Mouse (Mus musculus): Measurements from ENCODE around the gene Map7d1. TPM values are rescaled to one million over a fixed set of nuclear protein-coding genes. Genes with fewer than 3 reads are reported as not detected.

Gene Map7d1
- polyA plus RNA-seq, 1 experiment from 2014 or later: 73.9 TPM

DNA sequence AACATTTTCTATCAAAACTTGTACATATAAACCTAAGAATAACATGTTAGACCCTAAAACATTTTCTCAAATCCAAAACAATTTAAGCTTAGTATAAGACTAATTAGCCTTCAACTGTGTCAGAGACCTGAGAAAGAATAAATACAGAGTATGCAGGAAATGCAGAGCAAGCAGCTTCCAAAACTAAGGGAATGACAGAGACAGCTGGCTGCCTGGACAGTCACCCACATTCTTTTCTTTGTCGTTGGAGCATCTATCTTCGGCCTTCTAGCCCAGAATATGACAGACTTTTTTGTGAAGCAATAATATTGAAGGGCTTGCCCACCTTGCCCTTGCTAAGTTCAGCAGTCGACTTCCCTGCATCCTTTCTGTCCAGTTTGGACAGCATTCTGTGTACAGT lies 13.1 kb upstream of the Map7d1 start:
- Histone ChIP-seq H3K9me3 (replicated peaks) (no peaks in the 10 kb centered on the region), H3K4me2 (no peak overlapping the region), H3K27ac (ENCODE audit: poor library complexity, severe bottlenecking) (no peak overlapping the region), H3K4me3 (no peak overlapping the region), H3K36me3 (peaks cover 23% of the 10 kb centered on the region), H3K9ac (no peak overlapping the region), H3K4me1 (replicated peaks) (no peaks in the 10 kb centered on the region), H3K27me3 (replicated peaks) (no peaks in the 10 kb centered on the region)
- no peak for ATAC-seq (ENCODE audit: insufficient number of reproducible peaks, low FRiP score)
- 71% methylated on average over 3 of the region's 3 CpGs for WGBS

DNA sequence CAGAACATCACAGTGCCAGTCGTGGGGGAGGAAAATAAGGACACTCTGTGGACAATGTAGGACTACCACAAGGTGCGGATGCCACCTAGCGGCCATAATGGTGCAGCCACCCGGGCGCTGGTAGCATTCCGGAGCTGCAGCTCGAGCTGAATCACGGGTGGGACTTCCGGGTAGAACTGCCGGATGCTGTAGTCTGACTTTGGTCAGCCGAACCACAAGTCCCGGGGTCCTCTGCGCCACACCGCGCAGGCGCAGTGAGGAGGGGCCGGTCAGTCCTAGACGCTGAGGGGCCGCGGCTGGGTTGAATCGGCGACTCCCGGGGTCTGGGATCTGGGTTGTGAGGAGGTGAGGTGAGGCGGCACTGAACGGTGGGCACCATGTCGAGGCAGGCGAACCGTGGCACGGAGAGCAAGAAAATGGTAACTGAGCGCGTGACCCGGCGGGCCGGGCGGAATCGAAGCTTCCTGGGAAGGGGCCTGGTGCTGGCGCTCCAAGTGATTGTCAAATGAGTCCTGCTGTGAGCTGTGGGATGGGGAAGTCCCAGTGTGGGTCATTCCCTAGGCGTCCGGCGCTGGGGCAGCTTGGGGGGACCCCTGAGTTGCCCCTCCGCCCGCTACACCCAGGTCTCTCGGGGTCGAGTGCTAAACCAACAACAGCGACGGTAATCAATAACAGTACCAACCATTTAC lies 6.1 kb upstream of the Map7d1 start, which contains the start of gene Trappc3:
Gene Trappc3, plus strand, starts transcription at position 207 of the 689 bp plus-strand sequence.
- Histone ChIP-seq H3K4me1 (replicated peaks) (peaks cover 51% of the 10 kb centered on the region), H3K27me3 (replicated peaks) (no peaks in the 10 kb centered on the region), H3K9ac (peak within 1 kb of the TSS; percentile 81), H3K27ac (ENCODE audit: poor library complexity, severe bottlenecking) (peak within 1 kb of the TSS; percentile 93), H3K36me3 (no peaks in the 10 kb centered on the region), H3K4me2 (peak within 1 kb of the TSS; percentile 86), H3K9me3 (replicated peaks) (no peaks in the 10 kb centered on the region), H3K4me3 (peak within 1 kb of the TSS; percentile 72)
- WGBS: under 1% methylated on average over 46 of the region's 46 CpGs
- ATAC-seq (ENCODE audit: insufficient number of reproducible peaks, low FRiP score): peak; percentile 92

DNA sequence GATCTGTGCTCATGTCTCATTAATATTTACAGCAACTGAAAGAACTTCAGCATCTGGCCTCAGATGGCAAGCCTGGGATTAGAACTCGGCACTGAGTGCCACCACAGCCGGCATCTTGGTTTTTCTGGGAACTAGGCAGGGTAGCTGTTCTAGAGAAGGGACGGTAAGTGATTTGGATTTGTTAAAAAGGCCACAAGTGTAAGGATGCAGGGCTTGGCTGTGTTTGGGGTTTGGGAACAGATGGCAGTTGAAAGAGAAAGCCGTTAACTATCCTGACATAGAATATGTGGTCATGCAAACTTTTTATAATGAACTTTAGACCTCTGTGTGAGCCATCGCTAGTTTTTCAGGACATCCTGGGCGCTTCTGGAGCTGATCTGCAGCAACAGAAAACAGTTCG lies 5.5 kb upstream of the Map7d1 start:
- Histone ChIP-seq H3K27me3 (replicated peaks) (no peaks in the 10 kb centered on the region), H3K36me3 (no peaks in the 10 kb centered on the region), H3K9ac (peak overlapping the region; percentile 64), H3K9me3 (replicated peaks) (no peaks in the 10 kb centered on the region), H3K4me2 (peak overlapping the region; percentile 26), H3K4me1 (replicated peaks) (peaks cover 55% of the 10 kb centered on the region), H3K4me3 (no peak overlapping the region), H3K27ac (ENCODE audit: poor library complexity, severe bottlenecking) (peak overlapping the region; percentile 17; the same call in 1 of the 2 replicates)
- no peak for ATAC-seq (ENCODE audit: insufficient number of reproducible peaks, low FRiP score)
- WGBS: 49% methylated on average over 7 of the region's 7 CpGs

DNA sequence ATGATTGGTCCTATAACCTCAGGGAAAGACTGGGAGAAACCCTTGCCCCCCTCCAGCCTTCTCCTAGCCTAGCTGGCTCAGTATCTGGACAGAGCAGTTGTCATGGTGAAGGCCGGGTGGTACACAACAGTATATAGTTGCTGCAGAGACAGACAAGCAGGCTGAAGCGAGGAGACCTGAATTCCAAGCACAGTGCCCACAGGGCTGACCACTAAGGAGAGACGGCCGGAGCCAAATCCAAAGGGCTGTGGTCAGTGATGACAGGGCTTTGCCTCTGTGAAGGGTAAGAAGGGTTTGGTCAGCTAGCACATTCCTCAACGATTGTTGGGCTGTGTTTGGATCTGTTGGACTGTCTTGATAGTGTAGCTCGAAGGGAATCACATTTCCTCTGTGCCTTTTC lies 5.1 kb upstream of the Map7d1 start:
- no peak for ATAC-seq (ENCODE audit: insufficient number of reproducible peaks, low FRiP score)
- H3K4me2 ChIP-seq: peak overlapping the region; percentile 56
- WGBS: 47% methylated on average over 6 of the region's 6 CpGs
- peaks cover 55% of the 10 kb centered on the region for H3K4me1 ChIP-seq (replicated peaks)
- no peaks in the 10 kb centered on the region for H3K9me3 ChIP-seq (replicated peaks)
- H3K36me3 ChIP-seq: no peaks in the 10 kb centered on the region
- H3K27me3 ChIP-seq (replicated peaks): no peaks in the 10 kb centered on the region
- H3K4me3 ChIP-seq: no peak overlapping the region
- H3K27ac ChIP-seq (ENCODE audit: poor library complexity, severe bottlenecking): peak overlapping the region; percentile 93
- H3K9ac ChIP-seq: peak overlapping the region; percentile 64

DNA sequence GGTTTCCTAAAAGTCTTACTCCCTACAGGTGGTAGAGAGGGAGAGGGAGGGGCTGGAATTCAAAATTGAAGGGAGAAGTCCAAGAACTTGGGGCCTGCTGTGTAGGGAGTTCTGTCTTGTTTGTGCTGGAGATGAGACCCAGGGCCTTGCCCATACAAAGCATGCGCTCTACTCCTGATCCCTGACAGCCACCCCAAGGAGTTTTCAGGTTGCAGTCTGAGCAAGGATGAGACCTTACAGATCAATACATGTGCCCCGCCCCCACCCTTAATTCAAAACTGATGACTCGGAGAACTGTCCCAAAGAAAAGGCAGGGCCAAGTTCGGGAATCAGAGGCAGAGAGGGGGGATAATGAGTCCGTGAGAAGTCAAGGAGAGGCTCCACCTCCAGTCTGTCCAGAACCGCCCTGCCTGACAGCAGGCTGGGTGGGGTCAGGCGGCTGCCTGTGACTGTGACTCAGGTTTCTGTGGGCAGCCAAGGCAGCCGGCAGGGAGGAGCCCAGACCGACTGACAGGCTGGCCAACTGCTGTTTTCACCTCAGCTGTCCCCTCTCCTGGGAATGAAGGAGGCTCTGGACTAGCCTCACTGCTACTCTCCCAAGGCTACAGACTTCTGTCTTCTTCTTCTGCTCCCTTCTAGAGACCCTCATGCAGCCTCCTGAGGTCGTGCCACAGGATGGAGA lies 4.5 kb upstream of the Map7d1 start:
- WGBS: 2% methylated on average over 10 of the region's 10 CpGs
- no peaks in the 10 kb centered on the region for H3K9me3 ChIP-seq (replicated peaks)
- H3K27me3 ChIP-seq (replicated peaks): no peaks in the 10 kb centered on the region
- peak overlapping the region; percentile 56 for H3K4me2 ChIP-seq
- H3K27ac ChIP-seq (ENCODE audit: poor library complexity, severe bottlenecking): peak overlapping the region; percentile 93
- peak overlapping the region; percentile 64 for H3K9ac ChIP-seq
- H3K4me3 ChIP-seq: peak overlapping the region; percentile 18; the same call in 1 of the 2 replicates
- H3K4me1 ChIP-seq (replicated peaks): peaks cover 55% of the 10 kb centered on the region
- H3K36me3 ChIP-seq: no peaks in the 10 kb centered on the region
- peak; percentile 78 for ATAC-seq (ENCODE audit: insufficient number of reproducible peaks, low FRiP score)

DNA sequence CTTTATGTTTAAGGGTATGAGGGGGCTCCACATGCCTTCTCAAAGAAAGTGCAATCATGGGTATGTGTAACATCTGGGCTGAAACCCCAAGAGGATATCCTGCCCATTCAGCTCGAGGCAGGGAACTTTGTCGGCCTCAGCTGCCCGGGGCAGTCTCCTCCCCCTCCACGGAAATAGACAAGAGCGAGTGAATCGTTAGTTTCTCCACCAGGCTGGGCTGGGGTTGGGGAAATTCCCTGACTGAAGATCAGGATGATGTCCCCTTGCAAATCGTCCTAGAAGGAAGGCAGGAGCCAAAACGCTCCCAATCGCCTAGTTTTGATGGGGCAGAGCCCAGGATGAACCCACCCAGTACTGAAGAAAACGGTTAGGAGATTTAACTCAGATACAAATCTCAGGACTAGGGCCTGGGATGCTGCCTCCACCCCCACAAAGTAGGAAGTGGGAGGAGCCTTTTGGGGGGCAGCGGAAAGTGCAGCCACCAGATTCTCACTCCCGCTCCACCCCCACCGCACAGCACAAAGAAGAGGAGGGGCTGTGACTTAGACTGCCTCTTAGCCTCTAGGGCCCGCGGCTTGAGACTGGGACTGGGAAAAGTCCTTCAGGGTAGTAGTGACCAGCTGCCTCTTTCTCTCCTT lies 3.5 kb upstream of the Map7d1 start:
- Histone ChIP-seq H3K27ac (ENCODE audit: poor library complexity, severe bottlenecking) (peak overlapping the region; percentile 93), H3K27me3 (replicated peaks) (no peaks in the 10 kb centered on the region), H3K4me2 (peak overlapping the region; percentile 60), H3K9me3 (replicated peaks) (no peaks in the 10 kb centered on the region), H3K36me3 (no peaks in the 10 kb centered on the region), H3K9ac (peak overlapping the region; percentile 40; the same call in 1 of the 2 replicates), H3K4me1 (replicated peaks) (peaks cover 58% of the 10 kb centered on the region), H3K4me3 (peak overlapping the region; percentile 19; the same call in 1 of the 2 replicates)
- WGBS: 0% methylated on average over 15 of the region's 15 CpGs
- ATAC-seq (ENCODE audit: insufficient number of reproducible peaks, low FRiP score): peak; percentile 10

DNA sequence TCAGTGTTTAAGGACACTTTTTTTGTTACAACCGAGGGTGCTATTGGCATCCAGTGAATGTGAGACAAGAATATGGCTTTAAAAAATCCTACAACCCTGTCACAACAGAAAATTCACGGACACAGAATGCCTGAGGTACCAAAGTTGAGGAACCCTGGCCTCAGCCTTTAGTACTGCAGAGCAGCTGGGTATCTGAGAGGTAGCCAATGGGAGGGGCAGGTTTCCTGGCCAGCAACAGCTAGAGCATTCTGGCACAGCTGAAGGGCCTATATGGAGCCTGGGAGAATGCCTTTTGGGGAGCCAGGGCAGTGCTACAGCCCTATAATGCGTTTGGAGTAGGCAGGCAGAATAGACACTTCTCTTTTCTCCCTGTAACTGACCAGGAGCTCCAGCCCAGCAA lies 2.9 kb upstream of the Map7d1 start:
- no peaks in the 10 kb centered on the region for H3K27me3 ChIP-seq (replicated peaks)
- H3K36me3 ChIP-seq: no peaks in the 10 kb centered on the region
- H3K27ac ChIP-seq (ENCODE audit: poor library complexity, severe bottlenecking): peak overlapping the region; percentile 93
- no peak for ATAC-seq (ENCODE audit: insufficient number of reproducible peaks, low FRiP score)
- 21% methylated on average over 3 of the region's 3 CpGs for whole genome bisulfite sequencing
- peaks cover 64% of the 10 kb centered on the region for H3K4me1 ChIP-seq (replicated peaks)
- H3K9ac ChIP-seq: 0 out of 2 replicates have a peak overlapping the region, but pooled peaks have one; percentile 44
- no peak overlapping the region for H3K4me3 ChIP-seq
- peak overlapping the region; percentile 34 for H3K4me2 ChIP-seq
- no peaks in the 10 kb centered on the region for H3K9me3 ChIP-seq (replicated peaks)

DNA sequence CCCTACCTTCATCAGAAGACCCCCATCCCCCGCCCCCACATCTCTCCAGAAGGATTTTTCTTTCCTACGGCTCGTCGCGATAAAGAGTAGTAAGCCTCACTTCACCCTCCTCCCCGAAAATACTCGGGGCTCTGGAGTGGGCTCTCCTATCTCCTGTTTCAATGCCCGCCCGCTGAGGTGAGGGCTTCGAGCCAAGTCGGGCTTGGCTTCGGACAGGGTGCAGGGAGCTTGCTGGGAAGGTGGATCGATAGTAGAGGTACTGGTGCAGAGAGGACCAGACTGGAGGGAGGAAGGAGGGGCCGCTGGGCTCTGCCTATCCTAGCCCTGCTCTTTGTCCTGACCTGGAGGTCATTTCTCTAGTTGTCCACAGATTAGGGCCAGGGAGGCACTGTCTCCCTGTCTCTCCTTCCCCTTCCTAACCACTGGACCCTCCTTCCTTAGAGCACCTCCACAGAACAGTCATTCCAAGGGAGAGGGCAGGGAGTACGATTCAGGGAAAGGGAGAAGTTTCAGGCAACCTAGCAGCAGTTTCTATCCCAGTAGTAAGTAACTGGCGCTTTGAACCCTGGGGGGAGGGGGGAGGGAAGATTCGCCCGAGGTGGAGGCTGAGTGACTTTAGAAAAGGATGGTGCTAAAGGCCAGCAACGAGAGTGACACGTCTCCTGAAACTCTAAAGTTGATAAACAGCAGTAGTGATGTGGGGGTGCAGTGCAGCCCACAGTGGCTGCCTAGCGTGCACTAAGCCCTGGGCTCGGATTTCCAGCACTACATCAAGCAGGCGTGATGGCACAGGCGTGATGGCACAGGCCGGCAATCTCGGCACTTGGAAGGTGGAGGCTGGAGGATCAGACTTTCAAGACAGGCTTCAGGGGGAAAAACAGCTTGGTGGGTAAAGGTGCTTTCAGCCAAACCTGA lies 1.1 kb upstream of the Map7d1 start:
- 3% methylated on average over 26 of the region's 26 CpGs for WGBS
- Histone ChIP-seq H3K9me3 (replicated peaks) (no peaks in the 10 kb centered on the region), H3K9ac (peak overlapping the region; percentile 98), H3K4me3 (peak overlapping the region; percentile 92), H3K27me3 (replicated peaks) (no peaks in the 10 kb centered on the region), H3K27ac (ENCODE audit: poor library complexity, severe bottlenecking) (peak overlapping the region; percentile 95), H3K36me3 (no peaks in the 10 kb centered on the region), H3K4me2 (peak overlapping the region; percentile 91), H3K4me1 (replicated peaks) (peaks cover 73% of the 10 kb centered on the region)
- ATAC-seq (ENCODE audit: insufficient number of reproducible peaks, low FRiP score): no peak

DNA sequence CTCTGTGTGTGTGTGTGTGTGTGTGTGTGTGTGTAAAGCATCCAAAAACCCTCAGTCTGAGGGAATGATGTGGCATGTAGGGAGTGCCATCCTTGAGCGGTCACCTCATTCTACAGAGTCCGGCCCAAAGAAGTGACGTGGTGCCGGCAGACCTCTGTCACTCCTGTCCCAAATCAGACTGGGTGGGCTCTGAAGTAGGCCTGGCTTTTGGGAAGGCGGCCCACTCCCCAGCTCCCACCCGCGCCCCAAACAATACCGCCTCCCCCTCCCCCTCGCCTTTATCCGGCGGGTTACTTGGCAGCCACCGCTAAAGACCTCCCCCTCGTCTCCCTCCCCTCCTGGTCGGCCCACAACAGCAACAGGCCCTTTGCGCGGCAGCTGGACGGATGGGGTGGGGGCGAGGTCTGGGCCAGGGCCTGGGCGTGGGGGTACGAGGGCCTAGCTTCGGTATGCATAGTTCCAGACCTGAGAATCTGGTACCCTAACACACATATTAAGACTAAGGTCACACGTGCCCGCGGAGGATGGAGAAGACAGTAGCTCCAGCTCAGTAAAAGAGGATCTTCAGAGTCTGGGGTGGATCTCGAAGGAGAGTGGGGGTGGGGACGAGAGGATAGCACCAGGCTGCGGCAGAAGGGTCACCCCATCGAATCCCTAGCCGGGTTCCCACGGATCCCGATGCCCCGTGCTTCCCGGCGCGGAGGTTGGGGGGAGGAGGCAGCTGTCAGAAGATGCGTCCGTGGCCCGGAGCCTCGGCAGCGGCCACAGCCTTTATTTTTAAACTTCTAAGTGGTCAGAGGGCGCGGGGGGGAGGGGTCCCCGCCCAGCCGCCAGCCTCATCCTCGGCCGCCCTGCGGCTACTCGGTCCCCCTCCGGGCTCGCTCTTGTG lies 786 bp downstream of the Map7d1 start:
- 0 out of 2 replicates have a peak, but pooled peaks have one; percentile 7 for ATAC-seq (ENCODE audit: insufficient number of reproducible peaks, low FRiP score)
- Histone ChIP-seq H3K9me3 (replicated peaks) (no peaks in the 10 kb centered on the region), H3K4me1 (replicated peaks) (peaks cover 76% of the 10 kb centered on the region), H3K36me3 (no peaks in the 10 kb centered on the region), H3K9ac (peak overlapping the region; percentile 98), H3K4me2 (peak overlapping the region; percentile 91), H3K4me3 (peak overlapping the region; percentile 92), H3K27me3 (replicated peaks) (no peaks in the 10 kb centered on the region), H3K27ac (ENCODE audit: poor library complexity, severe bottlenecking) (peak overlapping the region; percentile 95)
- WGBS: 0% methylated on average over 50 of the region's 50 CpGs

Measured in heart, embryonic 12.5 days (tissue).